Mouse (Mus musculus) megakaryocyte, embryonic 14.5 days (primary cell): ENCODE measurements at regions not wholly inside any gene's neighbourhood (a gene's known extent, or its start where the extent isn't known, plus 50 kb on each side); places are given as distances from the start of the nearest gene placed in this dataset.
"Not testable (repeated sequence)": the region's sequence is repeated elsewhere in the genome, so short reads cannot be mapped to it uniquely, and the experiment has no call there.

Experiments used
- H3K27me3 ChIP-seq: replicated peaks from 2 replicates; pipeline ENCODE3; 2012; ENCODE audit warnings: inconsistent platforms
- H3K36me3 ChIP-seq: replicated peaks from 2 replicates; pipeline ENCODE3; 2012; ENCODE audit warnings: low read length, inconsistent platforms, mixed read lengths
- H3K4me1 ChIP-seq: 2 replicates; pipeline ENCODE4 v1.6.1; 2012; ENCODE audit warnings: inconsistent platforms
- H3K4me3 ChIP-seq: replicated peaks from 2 replicates; pipeline ENCODE3; 2012; ENCODE audit warnings: moderate library complexity, mild to moderate bottlenecking, inconsistent platforms
- H3K9me3 ChIP-seq: 2 replicates; pipeline ENCODE4 v1.6.1; 2012; ENCODE audit warnings: inconsistent platforms
- FLI1 ChIP-seq: IDR thresholded peaks from 2 replicates; pipeline ENCODE4 v1.6.1; 2012; ENCODE audit warnings: low read length, inconsistent platforms, mixed read lengths
- GATA1 ChIP-seq: IDR thresholded peaks from 3 replicates; pipeline ENCODE4 v1.6.1; 2012; ENCODE audit warnings: mixed read lengths, low read length, inconsistent platforms, borderline replicate concordance

DNA sequence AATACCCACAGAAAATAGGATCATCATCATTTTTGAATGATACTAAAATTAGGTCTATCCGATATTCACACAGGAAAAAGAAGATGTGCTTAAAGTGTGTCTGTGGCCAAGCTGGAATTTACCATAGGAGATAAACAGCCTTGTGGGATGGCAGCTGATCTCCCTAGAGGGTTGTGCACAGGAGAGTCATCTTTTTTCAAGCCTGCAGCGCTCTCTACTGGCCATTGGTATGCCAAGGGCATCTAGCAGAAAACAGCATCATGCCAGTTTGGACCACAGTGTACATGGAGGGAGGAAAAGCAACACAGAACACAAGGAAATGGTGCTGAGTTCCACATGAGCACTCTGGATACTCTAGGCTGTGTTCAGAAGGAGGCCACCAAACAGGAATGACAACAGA lies 74.1 kb upstream of the Diaph3 start:
- Histone ChIP-seq H3K4me1 (peaks cover 23% of the 10 kb centered on the region), H3K4me3 (no peak overlapping the region), H3K9me3 (0 out of 2 replicates have a peak, but pooled peaks cover 1% of the 10 kb centered on the region), H3K36me3 (no peaks in the 10 kb centered on the region), H3K27me3 (no peaks in the 10 kb centered on the region)
- no peak for TF ChIP-seq GATA1
- no peak for TF ChIP-seq FLI1

GRCm38 (mm10) chr14:87217042-87217441 lies 76.0 kb upstream of the Diaph3 start:
- no peaks in the 10 kb centered on the region for H3K36me3 ChIP-seq
- peak overlapping the region; percentile 23 for H3K4me3 ChIP-seq
- TF ChIP-seq FLI1, result no peak
- TF ChIP-seq GATA1, result no peak
- H3K9me3 ChIP-seq, result 0 out of 2 replicates have a peak, but pooled peaks cover 5% of the 10 kb centered on the region
- H3K27me3 ChIP-seq, result no peaks in the 10 kb centered on the region
- H3K4me1 ChIP-seq, result peaks cover 23% of the 10 kb centered on the region

DNA sequence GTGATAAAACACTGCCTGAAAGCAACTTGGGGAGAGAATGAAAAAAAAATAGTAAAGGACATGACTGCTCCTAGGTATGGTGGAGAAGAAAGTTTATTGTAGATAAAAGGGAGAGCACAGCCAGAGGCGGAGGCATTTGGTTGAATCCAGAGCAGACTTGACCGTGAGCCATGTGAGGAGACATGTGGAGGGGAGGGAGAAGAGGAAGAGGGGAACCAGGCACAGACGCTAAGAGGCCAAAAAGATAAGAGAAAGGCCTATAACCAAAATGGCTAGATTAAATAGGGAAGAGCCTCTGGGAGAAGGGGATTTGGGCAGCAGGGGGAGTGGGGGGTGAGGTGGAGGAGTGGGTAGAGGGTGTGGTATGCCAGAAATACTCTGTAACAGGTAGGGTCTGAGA lies 78.9 kb upstream of the Diaph3 start:
- H3K4me1 ChIP-seq, result peaks cover 9% of the 10 kb centered on the region
- no peaks in the 10 kb centered on the region for H3K27me3 ChIP-seq
- H3K4me3 ChIP-seq, result no peak overlapping the region
- no peaks in the 10 kb centered on the region for H3K36me3 ChIP-seq
- 0 out of 2 replicates have a peak, but pooled peaks cover 5% of the 10 kb centered on the region for H3K9me3 ChIP-seq
- TF ChIP-seq GATA1 (no peak), FLI1 (no peak)

GRCm38 (mm10) chr14:87224870-87225269 lies 83.8 kb upstream of the Diaph3 start:
- no peaks in the 10 kb centered on the region for H3K4me1 ChIP-seq
- no peaks in the 10 kb centered on the region for H3K27me3 ChIP-seq
- TF ChIP-seq FLI1 (no peak), GATA1 (no peak)
- no peak overlapping the region for H3K4me3 ChIP-seq
- peaks cover 17% of the 10 kb centered on the region for H3K9me3 ChIP-seq
- H3K36me3 ChIP-seq, result no peaks in the 10 kb centered on the region

DNA sequence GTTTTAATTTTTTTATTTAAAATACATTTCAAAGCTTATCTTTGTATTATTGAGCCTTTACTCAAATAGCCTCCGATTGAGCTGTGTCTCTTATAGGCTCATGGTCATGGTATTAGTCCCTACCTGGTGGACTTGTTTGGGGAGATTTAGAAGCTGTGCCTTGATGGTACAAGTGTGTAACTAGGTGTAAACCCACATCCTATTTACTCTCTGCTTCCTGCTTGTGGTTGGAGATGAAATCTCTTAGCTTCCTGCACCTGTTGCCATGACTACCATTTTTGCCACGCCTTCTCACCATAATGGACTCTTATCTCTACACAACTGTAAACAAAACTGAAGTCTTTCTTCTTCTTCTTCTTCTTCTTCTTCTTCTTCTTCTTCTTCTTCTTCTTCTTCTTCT lies 108.2 kb upstream of the Diaph3 start:
- TF ChIP-seq FLI1, result no peak
- no peak for TF ChIP-seq GATA1
- Histone ChIP-seq H3K4me3 (no peak overlapping the region), H3K36me3 (no peaks in the 10 kb centered on the region), H3K27me3 (no peaks in the 10 kb centered on the region), H3K4me1 (no peaks in the 10 kb centered on the region), H3K9me3 (no peaks in the 10 kb centered on the region)

GRCm38 (mm10) chr14:87255484-87256208 lies 114.6 kb upstream of the Diaph3 start:
- Histone ChIP-seq H3K4me1 (no peaks in the 10 kb centered on the region), H3K27me3 (no peaks in the 10 kb centered on the region), H3K4me3 (no peak overlapping the region), H3K9me3 (no peaks in the 10 kb centered on the region), H3K36me3 (no peaks in the 10 kb centered on the region)
- no peak for TF ChIP-seq GATA1
- no peak for TF ChIP-seq FLI1

- Histone ChIP-seq H3K4me1 (peaks cover 3% of the 10 kb centered on the region; the same call in 1 of the 2 replicates), H3K27me3 (no peaks in the 10 kb centered on the region), H3K36me3 (no peaks in the 10 kb centered on the region), H3K4me3 (no peak overlapping the region), H3K9me3 (peaks cover 4% of the 10 kb centered on the region; the same call in 1 of the 2 replicates)
- no peak for TF ChIP-seq FLI1
- TF ChIP-seq GATA1, result no peak
Observed at GRCm38 (mm10) chr14:87261726-87262125, 120.7 kb upstream of the Diaph3 start.

- Histone ChIP-seq H3K27me3 (no peaks in the 10 kb centered on the region), H3K4me3 (no peak overlapping the region), H3K9me3 (peaks cover 4% of the 10 kb centered on the region; the same call in 1 of the 2 replicates), H3K4me1 (peaks cover 3% of the 10 kb centered on the region; the same call in 1 of the 2 replicates), H3K36me3 (no peaks in the 10 kb centered on the region)
- TF ChIP-seq FLI1 (no peak), GATA1 (no peak)
Observed at GRCm38 (mm10) chr14:87264826-87265225, 123.8 kb upstream of the Diaph3 start.

DNA sequence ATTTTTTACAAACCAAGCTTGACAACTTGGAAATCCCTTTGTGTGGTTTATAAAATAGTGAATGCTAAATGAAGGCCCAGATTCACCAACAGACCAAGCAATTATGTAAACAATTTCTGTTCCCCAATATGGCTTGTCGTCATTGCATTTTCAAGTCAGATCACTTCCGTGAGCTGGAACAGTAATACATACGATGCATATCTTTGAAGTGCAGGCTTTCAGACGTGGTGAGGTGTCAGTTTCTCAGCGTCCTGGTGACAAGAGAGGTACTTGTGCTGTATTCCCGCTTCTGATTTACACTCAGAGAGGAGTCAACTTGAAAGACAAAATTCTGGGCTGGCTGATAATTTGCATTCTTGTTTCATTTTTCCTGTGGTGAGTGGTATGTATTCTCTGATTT lies 125.3 kb upstream of the Diaph3 start:
- TF ChIP-seq FLI1, result no peak
- TF ChIP-seq GATA1, result no peak
- Histone ChIP-seq H3K4me3 (no peak overlapping the region), H3K4me1 (peaks cover 3% of the 10 kb centered on the region; the same call in 1 of the 2 replicates), H3K27me3 (no peaks in the 10 kb centered on the region), H3K9me3 (peaks cover 4% of the 10 kb centered on the region; the same call in 1 of the 2 replicates), H3K36me3 (no peaks in the 10 kb centered on the region)

- H3K27me3 ChIP-seq, H3K36me3 ChIP-seq, H3K4me3 ChIP-seq, H3K9me3 ChIP-seq, H3K4me1 ChIP-seq: not testable (repeated sequence)
Observed at GRCm38 (mm10) chr14:87289266-87289665, 127.2 kb upstream of the Tdrd3 start.
